Mouse (Mus musculus): ENCODE measurements around the gene Olfr681. TPM values are rescaled to one million over a fixed set of nuclear protein-coding genes. Genes with fewer than 3 reads are reported as not detected.

The Olfr681 gene
- total RNA-seq, 1 experiment: not detected

- in situ Hi-C loops (cut with MboI; ENCODE audit: low sequenced_read_pairs in 2 of 2, unreplicated experiment in 2 of 2): no loop called here
Observed at GRCm38 (mm10) chr7:105163553-105163952, 46.9 kb downstream of the Olfr681 start, which contains the start of gene Olfr684. Olfr684 (minus strand) TSS chr7:105163653.

GRCm38 (mm10) chr7:105170773-105171172 is 54.1 kb downstream of the Olfr681 start:
- Histone ChIP-seq H3K36me3 (ENCODE audit: control insufficient read depth, insufficient read depth, low read length, poor library complexity, severe bottlenecking) (no peaks in the 10 kb centered on the region), H3K27ac (ENCODE audit: insufficient read depth, low read depth, low read length, poor library complexity, severe bottlenecking) (no peak overlapping the region), H3K4me1 (ENCODE audit: control insufficient read depth in 2 of 2, insufficient read depth in 2 of 2, low read length in 2 of 2, poor library complexity in 1 of 2) (no peaks in the 10 kb centered on the region), H3K9me3 (ENCODE audit: control insufficient read depth, insufficient read depth, low read depth, low read length) (no peaks in the 10 kb centered on the region), H3K9ac (ENCODE audit: insufficient read depth, low read depth, low read length, poor library complexity, severe bottlenecking) (no peak overlapping the region), H3K4me3 (ENCODE audit: insufficient read depth in 1 of 2, low read depth in 1 of 2, low read length in 2 of 2, poor library complexity in 1 of 2, severe bottlenecking in 1 of 2) (no peak overlapping the region)
- TF ChIP-seq CHD2 (IDR thresholded peaks at IDR 0.05; ENCODE audit: low read depth, low read length) (no peak), HCFC1 (IDR thresholded peaks at IDR 0.05; ENCODE audit: borderline replicate concordance, insufficient read depth, low read length) (no peak), ZC3H11A (IDR thresholded peaks at IDR 0.05; ENCODE audit: borderline replicate concordance, low read depth, low read length) (0 out of 2 replicates have a peak, but pooled peaks have one; percentile 50), MAFK (IDR thresholded peaks at IDR 0.05; ENCODE audit: insufficient read depth, low read depth, low read length) (no peak), ZNF384 (IDR thresholded peaks at IDR 0.05; ENCODE audit: low read depth, low read length) (no peak)
- DNase-seq (ENCODE audit: low read depth, low spot score): peak; percentile 12
- in situ Hi-C loops (cut with MboI; ENCODE audit: low sequenced_read_pairs in 2 of 2, unreplicated experiment in 2 of 2): no loop called here

More at GRCm38 (mm10) chr7:105163553-105163952, 46.9 kb downstream of the Olfr681 start, which contains the start of gene Olfr684:
- no peak within 1 kb of the TSS for H3K27ac ChIP-seq (ENCODE audit: insufficient read depth, low read depth, low read length, poor library complexity, severe bottlenecking)
- no peak for TF ChIP-seq MAFK (IDR thresholded peaks at IDR 0.05; ENCODE audit: insufficient read depth, low read depth, low read length)
- TF ChIP-seq ZNF384 (IDR thresholded peaks at IDR 0.05; ENCODE audit: low read depth, low read length): no peak
- no peak for TF ChIP-seq CHD2 (IDR thresholded peaks at IDR 0.05; ENCODE audit: low read depth, low read length)
- TF ChIP-seq ZC3H11A (IDR thresholded peaks at IDR 0.05; ENCODE audit: borderline replicate concordance, low read depth, low read length): no peak
- no peak for TF ChIP-seq HCFC1 (IDR thresholded peaks at IDR 0.05; ENCODE audit: borderline replicate concordance, insufficient read depth, low read length)
- H3K4me1 ChIP-seq (ENCODE audit: control insufficient read depth in 2 of 2, insufficient read depth in 2 of 2, low read length in 2 of 2, poor library complexity in 1 of 2): no peaks in the 10 kb centered on the region
- H3K36me3 ChIP-seq (ENCODE audit: control insufficient read depth, insufficient read depth, low read length, poor library complexity, severe bottlenecking): no peaks in the 10 kb centered on the region
- no peak for DNase-seq (ENCODE audit: low read depth, low spot score)
- no peak within 1 kb of the TSS for H3K4me3 ChIP-seq (ENCODE audit: insufficient read depth in 1 of 2, low read depth in 1 of 2, low read length in 2 of 2, poor library complexity in 1 of 2, severe bottlenecking in 1 of 2)
- H3K9ac ChIP-seq (ENCODE audit: insufficient read depth, low read depth, low read length, poor library complexity, severe bottlenecking): no peak within 1 kb of the TSS
- H3K9me3 ChIP-seq (ENCODE audit: control insufficient read depth, insufficient read depth, low read depth, low read length): no peaks in the 10 kb centered on the region

Other genes starting within 250 kb of the Olfr681 start
- gene Olfr665, start 238.8 kb upstream of the Olfr681 start, total RNA-seq (2012; rRNA removed): not detected in 2 replicates
- not detected in 2 replicates for gene Olfr666, start 220.9 kb upstream of the Olfr681 start, total RNA-seq (2012; rRNA removed)
- gene Olfr667, start 195.4 kb upstream of the Olfr681 start, total RNA-seq (2012; rRNA removed): not detected in 2 replicates
- not detected in 2 replicates for gene Olfr668, start 188.8 kb upstream of the Olfr681 start, total RNA-seq (2012; rRNA removed)
- gene Olfr669, start 182.6 kb upstream of the Olfr681 start, total RNA-seq (2012; rRNA removed): not detected in 2 replicates
- not detected in 2 replicates for gene Olfr670, start 154.2 kb upstream of the Olfr681 start, total RNA-seq (2012; rRNA removed)
- gene Olfr671, start 137.7 kb upstream of the Olfr681 start, total RNA-seq (2012; rRNA removed): not detected in 2 replicates
- not detected in 2 replicates for gene Olfr672, start 114.8 kb upstream of the Olfr681 start, total RNA-seq (2012; rRNA removed)
- not detected in 2 replicates for gene Olfr675, start 88.4 kb upstream of the Olfr681 start, total RNA-seq (2012; rRNA removed)
- gene Olfr676, start 84.1 kb upstream of the Olfr681 start, total RNA-seq (2012; rRNA removed): not detected in 2 replicates
- not detected in 2 replicates for gene Olfr677, start 65.5 kb upstream of the Olfr681 start, total RNA-seq (2012; rRNA removed)
- gene Olfr678, start 52.4 kb upstream of the Olfr681 start, total RNA-seq (2012; rRNA removed): not detected in 2 replicates
- not detected in 2 replicates for gene Olfr679, start 35.6 kb upstream of the Olfr681 start, total RNA-seq (2012; rRNA removed)
- not detected in 2 replicates for gene Olfr680-ps1, start 24.0 kb upstream of the Olfr681 start, total RNA-seq (2012; rRNA removed)
- gene Olfr683, start 30.2 kb downstream of the Olfr681 start, total RNA-seq (2012; rRNA removed): not detected in 2 replicates
- not detected in 2 replicates for gene Olfr684, start 46.8 kb downstream of the Olfr681 start, total RNA-seq (2012; rRNA removed)
- not detected in 2 replicates for gene Olfr685, start 69.2 kb downstream of the Olfr681 start, total RNA-seq (2012; rRNA removed)
- not detected in 2 replicates for gene Olfr686, start 90.6 kb downstream of the Olfr681 start, total RNA-seq (2012; rRNA removed)
- gene Olfr688, start 171.3 kb downstream of the Olfr681 start, total RNA-seq (2012; rRNA removed): not detected in 2 replicates
- gene Olfr689, start 194.3 kb downstream of the Olfr681 start, total RNA-seq (2012; rRNA removed): not detected in 2 replicates
- gene Olfr690, start 217.3 kb downstream of the Olfr681 start, total RNA-seq (2012; rRNA removed): not detected in 2 replicates
- gene Olfr691, start 225.4 kb downstream of the Olfr681 start, total RNA-seq (2012; rRNA removed): not detected in 2 replicates